Mouse (Mus musculus) monocyte, adult 5-6 weeks (primary cell): Measurements from ENCODE around the gene Tmem119. TPM values are rescaled to one million over a fixed set of nuclear protein-coding genes. Genes with fewer than 3 reads are reported as not detected.

Experiments
- ATAC-seq: fragments of 153-309, 156-312 bp; replicated peaks from 2 replicates; pipeline ENCODE4 v1.8.0; 2017; ENCODE audit warnings: mild to moderate bottlenecking; ENCODE audit not compliant: low TSS enrichment, insufficient number of reproducible peaks, severe bottlenecking, poor library complexity, low FRiP score
- total RNA-seq: library from RNA; stranded (forward); fragments of 200-1000, 200-491, 200-594 nt; gene quantifications from 3 replicates; pipeline ENCODE4 v1.2.3, GENCODE M21; 2017

Tmem119 gene
- not detected in 3 replicates for total RNA-seq

- no peak for ATAC-seq
Measured at GRCm38 (mm10) chr5:113800280-113800679, at the start of gene Tmem119. Gene Tmem119, minus strand, starts transcription at chr5:113800516.

- no peak for ATAC-seq
Measured at GRCm38 (mm10) chr5:113847636-113848035, 47.3 kb upstream of the Tmem119 start.

- ATAC-seq: no peak
Measured at GRCm38 (mm10) chr5:113846656-113847055, 46.3 kb upstream of the Tmem119 start.

- ATAC-seq: no peak
Measured at GRCm38 (mm10) chr5:113845627-113846026, 45.3 kb upstream of the Tmem119 start.

- ATAC-seq: peak; percentile 46; the same call in 1 of the 2 replicates
Measured at GRCm38 (mm10) chr5:113844721-113845120, 44.4 kb upstream of the Tmem119 start.

GRCm38 (mm10) chr5:113844106-113844505 lies 43.8 kb upstream of the Tmem119 start:
- no peak for ATAC-seq

GRCm38 (mm10) chr5:113842906-113843305 lies 42.6 kb upstream of the Tmem119 start:
- no peak for ATAC-seq

GRCm38 (mm10) chr5:113842244-113842643 lies 41.9 kb upstream of the Tmem119 start:
- ATAC-seq: no peak

GRCm38 (mm10) chr5:113841243-113842225 lies 41.2 kb upstream of the Tmem119 start:
- ATAC-seq: peak; percentile 73

GRCm38 (mm10) chr5:113840443-113840842 lies 40.1 kb upstream of the Tmem119 start:
- peak; percentile 54 for ATAC-seq

GRCm38 (mm10) chr5:113836961-113837360 lies 36.6 kb upstream of the Tmem119 start:
- 0 out of 2 replicates have a peak, but pooled peaks have one; percentile 36 for ATAC-seq

- ATAC-seq: no peak
Measured at GRCm38 (mm10) chr5:113833316-113833947, 33.1 kb upstream of the Tmem119 start.

- ATAC-seq: no peak
Measured at GRCm38 (mm10) chr5:113832490-113832901, 32.2 kb upstream of the Tmem119 start, which contains the start of gene Selplg. Gene Selplg, minus strand, starts transcription at chr5:113832644.

- no peak for ATAC-seq
Measured at GRCm38 (mm10) chr5:113831741-113832140, 31.4 kb upstream of the Tmem119 start.

GRCm38 (mm10) chr5:113830796-113831195 lies 30.5 kb upstream of the Tmem119 start:
- no peak for ATAC-seq

GRCm38 (mm10) chr5:113830292-113830643 lies 30.0 kb upstream of the Tmem119 start:
- ATAC-seq: peak; percentile 84

- no peak for ATAC-seq
Measured at GRCm38 (mm10) chr5:113829566-113830291, 29.4 kb upstream of the Tmem119 start.

- no peak for ATAC-seq
Measured at GRCm38 (mm10) chr5:113828481-113828880, 28.2 kb upstream of the Tmem119 start.

GRCm38 (mm10) chr5:113827991-113828411 lies 27.7 kb upstream of the Tmem119 start:
- ATAC-seq: peak; percentile 51
